Mouse (Mus musculus) heart, adult 2 months (tissue): ENCODE results near the gene Plac1.

Source experiments
- CTCF ChIP-seq: fragments of 200-600 bp; IDR thresholded peaks from 2 replicates; pipeline ENCODE4 v1.8.1; 2022; ENCODE audit warnings: antibody characterized with exemption, mild to moderate bottlenecking, moderate library complexity
- POLR2A ChIP-seq: fragments of 200-500 bp; IDR thresholded peaks from 2 replicates; pipeline ENCODE4 v1.6.1; 2011; ENCODE audit warnings: mild to moderate bottlenecking, low read depth, low read length, control low read depth; ENCODE audit not compliant: insufficient read depth

GRCm38 (mm10) chrX:53125838-53126467 is 114.0 kb downstream of the Plac1 start:
- TF ChIP-seq POLR2A (no peak), CTCF (no peak)
